Mouse (Mus musculus) ES-Bruce4 (cell line): ENCODE results near the gene Myo1g. TPM values are rescaled to one million over a fixed set of nuclear protein-coding genes. Genes with fewer than 3 reads are reported as not detected.
"Not testable (repeated sequence)": the region's sequence is repeated elsewhere in the genome, so short reads cannot be mapped to it uniquely, and the experiment has no call there.

Experiments
- H3K27ac ChIP-seq: 2 replicates; pipeline ENCODE4 v1.5.1; 2012; ENCODE audit warnings: low read length, inconsistent platforms; ENCODE audit not compliant: insufficient read depth
- H3K27me3 ChIP-seq: 2 replicates; pipeline ENCODE4 v1.6.1; 2012; ENCODE audit warnings: mild to moderate bottlenecking, low read length, inconsistent platforms; ENCODE audit not compliant: control insufficient read depth, poor library complexity, insufficient read depth, severe bottlenecking
- H3K36me3 ChIP-seq: 2 replicates; pipeline ENCODE4 v1.6.1; 2012; ENCODE audit warnings: inconsistent platforms, mild to moderate bottlenecking, low read length, moderate library complexity; ENCODE audit not compliant: control insufficient read depth, poor library complexity, insufficient read depth, severe bottlenecking
- H3K4me1 ChIP-seq: one replicate; pipeline ENCODE4 v1.8.1; 2011; ENCODE audit warnings: low read length; ENCODE audit not compliant: control insufficient read depth, insufficient read depth
- H3K4me3 ChIP-seq: 2 replicates; pipeline ENCODE4 v1.5.1; 2011; ENCODE audit warnings: low read depth, mild to moderate bottlenecking, low read length
- H3K9ac ChIP-seq: 2 replicates; pipeline ENCODE4 v1.6.1; 2012; ENCODE audit warnings: low read depth, mild to moderate bottlenecking, inconsistent platforms; ENCODE audit not compliant: poor library complexity, severe bottlenecking
- H3K9me3 ChIP-seq: replicated peaks from 2 replicates; pipeline ENCODE4 v1.6.1; 2012; ENCODE audit warnings: mild to moderate bottlenecking, low read length, inconsistent platforms; ENCODE audit not compliant: control insufficient read depth, poor library complexity, insufficient read depth, severe bottlenecking
- CTCF ChIP-seq: IDR thresholded peaks from one replicate; pipeline ENCODE4 v1.8.1; 2011; ENCODE audit warnings: low read depth, low read length
- EP300 ChIP-seq: IDR thresholded peaks from 2 replicates; pipeline ENCODE4 v1.6.1; 2011; ENCODE audit warnings: low read depth, low read length; ENCODE audit not compliant: insufficient read depth
- POLR2A ChIP-seq: IDR thresholded peaks from one replicate; pipeline ENCODE4 v1.8.1; 2011; ENCODE audit warnings: low read length; ENCODE audit not compliant: insufficient read depth
- polyA plus RNA-seq: library from polyadenylated mRNA; stranded (reverse); fragments of >200 nt; gene quantifications from 2 replicates; pipeline ENCODE4 v1.2.4, GENCODE M21; 2011; ENCODE audit warnings: low read depth; ENCODE audit not compliant: missing spikeins, insufficient read depth, insufficient read length

Gene Myo1g
- polyA plus RNA-seq, 1 experiment, result 0.36 TPM

GRCm38 (mm10) chr11:6545186-6545856 is 24.6 kb upstream of the Myo1g start:
- Histone ChIP-seq H3K4me3 (no peak overlapping the region), H3K27me3 (no peaks in the 10 kb centered on the region), H3K9me3 (no peaks in the 10 kb centered on the region), H3K4me1 (peaks cover 2% of the 10 kb centered on the region), H3K36me3 (no peaks in the 10 kb centered on the region; the same call in 1 of the 2 replicates), H3K9ac (peak overlapping the region; percentile 88), H3K27ac (peak overlapping the region; percentile 97)
- TF ChIP-seq POLR2A, result no peak

GRCm38 (mm10) chr11:6544683-6545082 is 23.9 kb upstream of the Myo1g start:
- no peak overlapping the region for H3K27ac ChIP-seq
- peaks cover 2% of the 10 kb centered on the region for H3K4me1 ChIP-seq
- H3K9me3 ChIP-seq, result no peaks in the 10 kb centered on the region
- no peak overlapping the region for H3K9ac ChIP-seq
- TF ChIP-seq EP300 (no peak), CTCF (no peak), POLR2A (no peak)
- no peaks in the 10 kb centered on the region; the same call in 1 of the 2 replicates for H3K36me3 ChIP-seq
- no peaks in the 10 kb centered on the region for H3K27me3 ChIP-seq
- H3K4me3 ChIP-seq, result no peak overlapping the region

GRCm38 (mm10) chr11:6530746-6531145 is 10.0 kb upstream of the Myo1g start:
- H3K27ac ChIP-seq, result no peak overlapping the region
- TF ChIP-seq EP300 (no peak), POLR2A (no peak), CTCF (no peak)
- H3K36me3 ChIP-seq, result peaks cover 21% of the 10 kb centered on the region
- peaks cover 1% of the 10 kb centered on the region for H3K4me1 ChIP-seq
- no peak overlapping the region for H3K9ac ChIP-seq
- peaks cover 3% of the 10 kb centered on the region; the same call in 1 of the 2 replicates for H3K9me3 ChIP-seq
- no peaks in the 10 kb centered on the region for H3K27me3 ChIP-seq
- H3K4me3 ChIP-seq, result no peak overlapping the region

- TF ChIP-seq EP300 (no peak), POLR2A (no peak), CTCF (no peak)
- Histone ChIP-seq H3K9ac (no peak overlapping the region), H3K4me1 (peaks cover 2% of the 10 kb centered on the region), H3K27ac (no peak overlapping the region), H3K9me3 (peaks cover 2% of the 10 kb centered on the region; the same call in 1 of the 2 replicates), H3K4me3 (no peak overlapping the region), H3K36me3 (peaks cover 29% of the 10 kb centered on the region), H3K27me3 (no peaks in the 10 kb centered on the region)
Observed at GRCm38 (mm10) chr11:6529961-6530360, 9.2 kb upstream of the Myo1g start.

- H3K4me1 ChIP-seq, result peaks cover 2% of the 10 kb centered on the region
- H3K9me3 ChIP-seq, result peaks cover 2% of the 10 kb centered on the region; the same call in 1 of the 2 replicates
- H3K9ac ChIP-seq, result peak overlapping the region; percentile 90
- TF ChIP-seq POLR2A (peak; percentile 93), CTCF (peak; percentile 46), EP300 (no peak; the same call in 1 of the 2 replicates)
- peak overlapping the region; percentile 83 for H3K4me3 ChIP-seq
- no peaks in the 10 kb centered on the region for H3K27me3 ChIP-seq
- H3K36me3 ChIP-seq, result peaks cover 39% of the 10 kb centered on the region
- H3K27ac ChIP-seq, result peak overlapping the region; percentile 96
Observed at GRCm38 (mm10) chr11:6528186-6529006, 7.6 kb upstream of the Myo1g start.

- TF ChIP-seq EP300 (no peak), POLR2A (no peak), CTCF (no peak)
- peaks cover 2% of the 10 kb centered on the region for H3K4me1 ChIP-seq
- peak overlapping the region; percentile 83 for H3K4me3 ChIP-seq
Observed at GRCm38 (mm10) chr11:6527256-6528185, 6.8 kb upstream of the Myo1g start.

GRCm38 (mm10) chr11:6526526-6527255 is 5.9 kb upstream of the Myo1g start:
- peak overlapping the region; percentile 83 for H3K4me3 ChIP-seq
- peaks cover 39% of the 10 kb centered on the region for H3K36me3 ChIP-seq
- peak overlapping the region; percentile 100 for H3K27ac ChIP-seq
- peak overlapping the region; percentile 90 for H3K9ac ChIP-seq
- H3K4me1 ChIP-seq, H3K9me3 ChIP-seq, H3K27me3 ChIP-seq: not testable (repeated sequence)

More at GRCm38 (mm10) chr11:6527256-6528185, 6.8 kb upstream of the Myo1g start:
- peak overlapping the region; percentile 90 for H3K9ac ChIP-seq
- no peaks in the 10 kb centered on the region for H3K27me3 ChIP-seq
- peaks cover 39% of the 10 kb centered on the region for H3K36me3 ChIP-seq
- H3K27ac ChIP-seq, result peak overlapping the region; percentile 96
- peaks cover 2% of the 10 kb centered on the region; the same call in 1 of the 2 replicates for H3K9me3 ChIP-seq
